Mouse (Mus musculus) hindbrain, embryonic 12.5 days (tissue): Measurements from ENCODE around the gene Celf5. TPM values are rescaled to one million over a fixed set of nuclear protein-coding genes. Genes with fewer than 3 reads are reported as not detected.
A peak's percentile ranks its signal among the peaks of the same experiment; 100 is the strongest.
"Not testable (repeated sequence)": the region's sequence is repeated elsewhere in the genome, so short reads cannot be mapped to it uniquely, and the experiment has no call there.

Experiments
- ATAC-seq: fragments of 200-750 bp; cut with Nextera tagmentation; 2 replicates; pipeline ENCODE4 v1.8.0; 2017; ENCODE audit warnings: moderate TSS enrichment; ENCODE audit not compliant: low FRiP score
- H3K27ac ChIP-seq: fragments of 300-500 bp; sonication (generic); 2 replicates; pipeline ENCODE4 v1.5.1; 2016; ENCODE audit warnings: mild to moderate bottlenecking
- H3K27me3 ChIP-seq: fragments of 300-500 bp; sonication (generic); 2 replicates; pipeline ENCODE4 v1.6.1; 2016; ENCODE audit warnings: mild to moderate bottlenecking
- H3K36me3 ChIP-seq: fragments of 300-500 bp; sonication (generic); 2 replicates; pipeline ENCODE4 v1.6.1; 2016; ENCODE audit warnings: mild to moderate bottlenecking
- H3K4me1 ChIP-seq: fragments of 300-500 bp; sonication (generic); 2 replicates; pipeline ENCODE4 v1.6.1; 2016
- H3K4me2 ChIP-seq: fragments of 300-500 bp; sonication (generic); replicated peaks from 2 replicates; pipeline ENCODE4 v1.6.1; 2016; ENCODE audit warnings: mild to moderate bottlenecking
- H3K4me3 ChIP-seq: fragments of 300-500 bp; sonication (generic); 2 replicates; pipeline ENCODE4 v1.5.1; 2016; ENCODE audit warnings: mild to moderate bottlenecking
- H3K9ac ChIP-seq: fragments of 300-500 bp; sonication (generic); 2 replicates; pipeline ENCODE4 v1.6.1; 2016; ENCODE audit warnings: mild to moderate bottlenecking, moderate library complexity
- H3K9me3 ChIP-seq: fragments of 300-500 bp; sonication (generic); replicated peaks from 2 replicates; pipeline ENCODE4 v1.6.1; 2016; ENCODE audit warnings: mild to moderate bottlenecking
- WGBS: fragments of 180-500 bp; shearing (Covaris S2); methylation state at CpG from one replicate; pipeline ENCODE4 v1.1.7; 2016; 5-methylcytosine and 5-hydroxymethylcytosine counted together
- polyA plus RNA-seq: library from polyadenylated mRNA; unstranded; fragments of >200 nt; fragmentation: Nextera tagmentation; extraction: Ambion mirVana; gene quantifications from 2 replicates; pipeline ENCODE4 v1.2.1, GENCODE M21; 2016

Celf5 gene
- polyA plus RNA-seq, 1 experiment from 2014 or later, result 37.1 TPM

DNA sequence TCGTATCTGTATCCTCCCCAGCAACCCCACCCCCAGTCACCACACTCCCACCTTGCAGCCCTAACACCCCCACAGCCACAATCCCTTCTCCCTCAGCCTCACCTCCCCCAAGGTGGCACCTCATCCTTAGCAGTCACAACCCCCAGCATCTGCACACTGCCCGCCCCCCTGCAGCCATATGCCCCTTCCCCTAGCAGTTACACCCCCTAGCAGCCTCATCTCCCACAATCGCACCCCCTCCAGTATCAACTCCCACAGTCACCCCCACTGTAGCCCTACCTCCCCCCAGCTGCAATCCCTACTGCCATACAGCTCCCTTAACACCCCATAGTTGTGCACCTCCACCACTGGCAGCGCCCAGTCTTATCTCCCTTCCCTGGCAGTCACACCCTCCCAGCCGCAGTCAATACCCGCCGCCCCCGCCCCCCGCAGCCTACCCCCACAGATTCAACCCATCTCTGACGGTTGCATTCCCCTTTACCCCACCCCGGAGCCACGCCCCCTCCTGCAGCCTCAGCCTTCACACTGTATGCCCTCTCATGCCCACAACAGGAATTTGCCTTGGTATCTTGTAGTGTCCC lies 25.4 kb downstream of the Celf5 start:
- Histone ChIP-seq H3K27me3 (peaks cover 95% of the 10 kb centered on the region), H3K27ac (no peak overlapping the region), H3K4me3 (no peak overlapping the region), H3K9me3 (no peaks in the 10 kb centered on the region), H3K4me1 (0 out of 2 replicates have a peak, but pooled peaks cover 3% of the 10 kb centered on the region), H3K36me3 (0 out of 2 replicates have a peak, but pooled peaks cover 3% of the 10 kb centered on the region), H3K9ac (no peak overlapping the region), H3K4me2 (no peak overlapping the region)
- 58% methylated on average over 12 of the region's 12 CpGs for whole genome bisulfite sequencing
- ATAC-seq, result no peak

- no peak for ATAC-seq
- WGBS, result 65% methylated on average over 28 of the region's 28 CpGs
- Histone ChIP-seq H3K9ac (no peak within 1 kb of the TSS), H3K27me3 (peaks cover 95% of the 10 kb centered on the region), H3K4me1 (0 out of 2 replicates have a peak, but pooled peaks cover 3% of the 10 kb centered on the region), H3K4me3 (no peak within 1 kb of the TSS), H3K4me2 (no peak within 1 kb of the TSS), H3K9me3 (no peaks in the 10 kb centered on the region), H3K27ac (no peak within 1 kb of the TSS), H3K36me3 (no peaks in the 10 kb centered on the region)
Measured at GRCm38 (mm10) chr10:81455181-81455895, 27.2 kb downstream of the Celf5 start, which contains the start of gene Nfic. Gene Nfic, minus strand, starts transcription at chr10:81455635.

GRCm38 (mm10) chr10:81454106-81454505 lies 28.4 kb downstream of the Celf5 start:
- Histone ChIP-seq H3K9me3 (no peaks in the 10 kb centered on the region), H3K4me2 (no peak overlapping the region), H3K27ac (no peak overlapping the region), H3K4me3 (no peak overlapping the region), H3K36me3 (no peaks in the 10 kb centered on the region), H3K9ac (no peak overlapping the region), H3K27me3 (peaks cover 84% of the 10 kb centered on the region), H3K4me1 (0 out of 2 replicates have a peak, but pooled peaks cover 3% of the 10 kb centered on the region)
- ATAC-seq, result no peak
- WGBS, result 77% methylated on average over 2 of the region's 2 CpGs

- Histone ChIP-seq H3K27me3 (peaks cover 82% of the 10 kb centered on the region), H3K27ac (no peak overlapping the region), H3K4me3 (no peak overlapping the region), H3K9me3 (no peaks in the 10 kb centered on the region), H3K9ac (no peak overlapping the region), H3K4me2 (no peak overlapping the region), H3K36me3 (no peaks in the 10 kb centered on the region), H3K4me1 (0 out of 2 replicates have a peak, but pooled peaks cover 3% of the 10 kb centered on the region)
- 5% methylated on average over 14 of the region's 14 CpGs for WGBS
- ATAC-seq, result no peak
Measured at GRCm38 (mm10) chr10:81452947-81453288, 29.6 kb downstream of the Celf5 start.

DNA sequence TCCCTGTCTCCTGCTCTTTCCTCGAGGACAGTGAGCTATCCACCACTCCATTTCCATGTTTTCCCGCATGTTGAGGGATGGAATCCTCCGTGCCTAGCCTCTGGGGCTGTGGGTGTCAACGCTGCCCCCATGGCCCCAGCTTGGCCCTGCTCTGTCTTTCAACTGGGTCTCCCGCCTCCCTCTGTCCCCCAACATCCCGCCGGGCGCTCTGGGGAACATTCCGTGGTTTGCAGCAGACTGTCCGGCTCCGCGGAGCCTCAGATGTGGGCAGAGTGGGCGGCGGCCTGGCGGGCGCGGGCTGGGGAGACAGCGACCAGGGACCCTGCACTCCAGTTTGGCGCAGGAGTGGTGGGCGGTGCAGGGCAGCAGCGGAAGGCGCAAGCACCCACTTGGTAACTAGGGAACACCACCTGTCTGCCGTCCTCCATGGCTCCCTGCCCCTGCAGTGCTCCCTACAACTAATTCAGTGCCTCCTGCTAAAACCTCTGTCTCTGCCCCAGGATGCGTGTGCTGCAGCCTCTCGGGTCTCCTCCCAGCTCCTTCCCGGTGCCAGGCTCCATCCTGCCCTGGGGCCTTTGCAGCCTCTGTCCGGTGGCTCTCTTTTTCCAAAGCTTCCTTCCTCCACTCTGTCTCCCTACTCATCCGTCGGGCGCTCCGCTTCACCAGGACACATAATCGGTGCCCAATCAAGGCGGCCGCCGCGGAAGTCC lies 30.1 kb downstream of the Celf5 start:
- no peak for ATAC-seq
- Histone ChIP-seq H3K4me2 (no peak overlapping the region), H3K9me3 (no peaks in the 10 kb centered on the region), H3K27ac (no peak overlapping the region), H3K36me3 (no peaks in the 10 kb centered on the region), H3K4me3 (no peak overlapping the region), H3K4me1 (0 out of 2 replicates have a peak, but pooled peaks cover 3% of the 10 kb centered on the region), H3K27me3 (peaks cover 77% of the 10 kb centered on the region), H3K9ac (no peak overlapping the region)
- WGBS, result 9% methylated on average over 34 of the region's 36 CpGs

- Histone ChIP-seq H3K9me3 (no peaks in the 10 kb centered on the region), H3K4me1 (0 out of 2 replicates have a peak, but pooled peaks cover 3% of the 10 kb centered on the region), H3K9ac (no peak overlapping the region)
Measured at GRCm38 (mm10) chr10:81451365-81451745, 31.2 kb downstream of the Celf5 start.

GRCm38 (mm10) chr10:81450641-81451364 lies 31.7 kb downstream of the Celf5 start:
- Histone ChIP-seq H3K4me1 (0 out of 2 replicates have a peak, but pooled peaks cover 3% of the 10 kb centered on the region), H3K9me3 (no peaks in the 10 kb centered on the region), H3K4me2 (no peak overlapping the region), H3K36me3 (no peaks in the 10 kb centered on the region), H3K9ac (no peak overlapping the region), H3K4me3 (no peak overlapping the region), H3K27me3 (peaks cover 61% of the 10 kb centered on the region), H3K27ac (no peak overlapping the region)
- 0 out of 2 replicates have a peak, but pooled peaks have one; percentile 21 for ATAC-seq
- WGBS, result 61% methylated on average over 9 of the region's 9 CpGs

More at GRCm38 (mm10) chr10:81451365-81451745, 31.2 kb downstream of the Celf5 start:
- Histone ChIP-seq H3K27ac (no peak overlapping the region), H3K4me3 (no peak overlapping the region), H3K27me3 (peaks cover 67% of the 10 kb centered on the region), H3K36me3 (no peaks in the 10 kb centered on the region), H3K4me2 (no peak overlapping the region)
- ATAC-seq, result no peak
- WGBS, result 66% methylated on average over 6 of the region's 6 CpGs

DNA sequence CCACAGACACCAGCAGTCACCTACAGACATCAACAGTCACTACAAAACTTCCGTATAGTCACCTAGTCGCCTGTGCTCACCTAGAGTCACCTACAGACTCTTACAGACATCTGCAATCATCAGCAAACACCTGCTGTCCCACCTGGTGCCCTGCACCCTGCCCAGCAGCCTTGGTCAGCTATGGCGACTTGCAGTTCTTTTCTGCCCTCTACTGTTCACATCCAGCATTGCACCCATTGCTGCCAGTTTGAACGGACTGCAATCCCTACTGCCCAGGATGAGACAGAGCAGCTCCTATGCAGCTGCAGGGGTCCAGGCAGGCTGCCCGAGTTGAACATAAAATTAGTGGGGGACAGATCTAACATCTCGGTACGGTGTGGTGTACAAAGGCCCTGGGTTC lies 32.4 kb downstream of the Celf5 start:
- Histone ChIP-seq H3K4me3 (no peak overlapping the region), H3K4me2 (no peak overlapping the region), H3K36me3 (no peaks in the 10 kb centered on the region), H3K27me3 (peaks cover 55% of the 10 kb centered on the region), H3K4me1 (0 out of 2 replicates have a peak, but pooled peaks cover 3% of the 10 kb centered on the region), H3K9ac (no peak overlapping the region), H3K27ac (no peak overlapping the region), H3K9me3 (no peaks in the 10 kb centered on the region)
- peak; percentile 73 for ATAC-seq
- WGBS, result 2% methylated on average over 7 of the region's 7 CpGs

DNA sequence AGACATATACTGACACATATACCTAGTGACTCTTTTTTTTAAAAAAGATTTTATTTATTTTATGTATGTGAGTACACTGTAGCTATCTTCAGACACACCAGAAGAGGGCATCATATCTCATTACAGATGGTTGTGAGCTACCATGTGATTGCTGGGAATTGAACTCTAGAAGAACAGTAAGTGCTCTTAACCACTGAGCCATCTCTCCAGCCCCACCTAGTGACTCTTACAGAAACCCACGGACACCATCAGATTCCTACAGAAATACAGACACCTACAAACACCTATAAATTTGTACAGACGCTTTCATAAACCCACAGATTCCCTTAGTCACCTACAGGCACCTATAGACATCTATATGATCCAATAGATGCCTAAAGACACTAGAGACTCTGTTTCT lies 37.0 kb downstream of the Celf5 start:
- H3K36me3 ChIP-seq, H3K27ac ChIP-seq, H3K9ac ChIP-seq, H3K4me1 ChIP-seq, H3K4me2 ChIP-seq, ATAC-seq, H3K4me3 ChIP-seq, H3K9me3 ChIP-seq: not testable (repeated sequence)
- 38% methylated on average over 2 of the region's 2 CpGs for WGBS
- peaks cover 17% of the 10 kb centered on the region; the same call in 1 of the 2 replicates for H3K27me3 ChIP-seq

DNA sequence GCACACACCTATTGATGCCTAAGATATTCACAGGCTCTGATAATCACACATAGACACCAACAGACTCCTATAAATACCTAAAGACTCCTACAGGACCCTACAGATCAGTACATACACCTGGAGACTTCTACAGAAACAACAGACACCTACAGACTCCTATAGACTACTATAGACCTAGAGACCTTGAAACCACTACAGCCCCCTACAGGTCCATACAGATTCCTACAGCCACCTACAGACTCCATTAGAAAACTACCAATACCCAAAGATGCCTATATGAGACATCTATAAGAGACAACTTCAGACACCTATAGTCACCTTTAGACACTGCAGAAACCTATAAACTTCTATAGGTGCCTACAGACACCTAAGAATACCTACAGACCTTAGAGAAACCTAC lies 41.5 kb downstream of the Celf5 start:
- Histone ChIP-seq H3K27me3 (peaks cover 17% of the 10 kb centered on the region; the same call in 1 of the 2 replicates), H3K9me3 (no peaks in the 10 kb centered on the region), H3K4me2 (no peak overlapping the region), H3K27ac (no peak overlapping the region), H3K4me3 (no peak overlapping the region), H3K4me1 (no peaks in the 10 kb centered on the region), H3K9ac (no peak overlapping the region), H3K36me3 (no peaks in the 10 kb centered on the region)
- no peak for ATAC-seq

DNA sequence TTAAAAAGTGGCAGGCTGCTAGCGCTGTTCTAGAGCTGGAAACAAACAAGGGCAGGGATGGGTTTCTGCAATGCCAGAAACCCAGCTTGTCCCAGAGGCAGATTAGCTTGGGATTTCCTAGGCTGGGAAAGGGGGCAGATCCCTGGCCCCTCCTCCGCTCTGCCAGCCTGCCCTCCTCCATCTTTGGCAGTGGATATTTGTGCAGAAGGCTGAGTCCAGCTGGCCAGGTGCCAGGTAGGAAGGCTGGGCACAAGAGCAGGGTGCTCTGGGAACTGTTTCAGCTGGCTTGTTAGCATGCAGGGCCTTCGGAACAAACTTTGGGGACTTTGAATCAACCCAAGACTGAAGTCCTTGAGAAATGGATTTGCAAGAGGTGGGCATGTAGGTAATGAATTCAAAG lies 47.1 kb downstream of the Celf5 start:
- Histone ChIP-seq H3K36me3 (no peaks in the 10 kb centered on the region), H3K9ac (no peak overlapping the region), H3K4me2 (no peak overlapping the region), H3K27me3 (peaks cover 22% of the 10 kb centered on the region; the same call in 1 of the 2 replicates), H3K4me3 (no peak overlapping the region), H3K27ac (no peak overlapping the region), H3K9me3 (no peaks in the 10 kb centered on the region), H3K4me1 (peaks cover 18% of the 10 kb centered on the region)
- ATAC-seq, result no peak
- 77% methylated on average over 3 of the region's 3 CpGs for WGBS
